Mouse (Mus musculus) midbrain, postnatal 0 days (tissue): ENCODE data around the gene Ltb4r2. TPM values are rescaled to one million over a fixed set of nuclear protein-coding genes. Genes with fewer than 3 reads are reported as not detected.
"Not testable (repeated sequence)": the region's sequence is repeated elsewhere in the genome, so short reads cannot be mapped to it uniquely, and the experiment has no call there.

Experiments used
- ATAC-seq: fragments of 200-750 bp; cut with Nextera tagmentation; 2 replicates; pipeline ENCODE4 v1.8.0; 2017; ENCODE audit warnings: moderate number of reproducible peaks, mild to moderate bottlenecking, moderate TSS enrichment, moderate library complexity; ENCODE audit not compliant: low FRiP score
- DNase-seq: peaks from one replicate; pipeline ENCODE4 v3.0.0-alpha.2; 2015; ENCODE audit warnings: low spot score
- H3K27ac ChIP-seq: fragments of 300-500 bp; sonication (generic); 2 replicates; pipeline ENCODE4 v1.5.1; 2014; ENCODE audit warnings: low read depth, mild to moderate bottlenecking, low read length, mixed read lengths
- H3K27me3 ChIP-seq: fragments of 300-500 bp; sonication (generic); 2 replicates; pipeline ENCODE4 v1.6.1; 2014; ENCODE audit warnings: low read length, control low read depth, mixed read lengths; ENCODE audit not compliant: insufficient read depth
- H3K36me3 ChIP-seq: fragments of 300-500 bp; sonication (generic); 2 replicates; pipeline ENCODE4 v1.6.1; 2014; ENCODE audit warnings: low read length, control low read depth, mixed read lengths; ENCODE audit not compliant: insufficient read depth
- H3K4me1 ChIP-seq: fragments of 300-500 bp; sonication (generic); 2 replicates; pipeline ENCODE4 v1.6.1; 2014; ENCODE audit warnings: mild to moderate bottlenecking, control low read depth, antibody characterized with exemption, low read length, mixed read lengths; ENCODE audit not compliant: insufficient read depth
- H3K4me2 ChIP-seq: fragments of 300-500 bp; sonication (generic); 2 replicates; pipeline ENCODE4 v1.6.1; 2014; ENCODE audit warnings: low read depth, mild to moderate bottlenecking, low read length, mixed read lengths; ENCODE audit not compliant: poor library complexity, severe bottlenecking
- H3K4me3 ChIP-seq: fragments of 300-500 bp; sonication (generic); 2 replicates; pipeline ENCODE4 v1.5.1; 2014; ENCODE audit warnings: low read depth, mild to moderate bottlenecking, low read length, moderate library complexity
- H3K9ac ChIP-seq: fragments of 300-500 bp; sonication (generic); replicated peaks from 2 replicates; pipeline ENCODE4 v1.6.1; 2014; ENCODE audit warnings: mild to moderate bottlenecking, low read length, moderate library complexity, mixed read lengths; ENCODE audit not compliant: poor library complexity, severe bottlenecking
- H3K9me3 ChIP-seq: fragments of 300-500 bp; sonication (generic); 2 replicates; pipeline ENCODE4 v1.6.1; 2016; ENCODE audit warnings: low read length, control low read depth
- CTCF ChIP-seq: IDR thresholded peaks from 2 replicates; pipeline ENCODE4 v1.5.1; 2016; ENCODE audit warnings: antibody characterized with exemption, mild to moderate bottlenecking
- WGBS: fragments of 180-500 bp; shearing (Covaris S2); extraction: QIAGEN DNeasy Blood & Tissue Kit; methylation state at CpG from one replicate; pipeline ENCODE4 v1.1.7; 2014; 5-methylcytosine and 5-hydroxymethylcytosine counted together
- polyA plus RNA-seq: library from polyadenylated mRNA; unstranded; fragments of >200 nt; fragmentation: Nextera tagmentation; extraction: Ambion mirVana; gene quantifications from 2 replicates; pipeline ENCODE4 v1.2.1, GENCODE M21; 2015
- total RNA-seq: library from RNA; depleted of rRNA; stranded (reverse); fragments of >200 nt; gene quantifications from 2 replicates; pipeline ENCODE4 v1.2.3, GENCODE M21; 2014

Ltb4r2 gene
- total and polyA plus RNA-seq, 2 experiments from 2014 or later = 0.38 to 0.60 TPM

- not testable (repeated sequence) for H3K36me3 ChIP-seq, H3K27ac ChIP-seq, ATAC-seq, H3K4me3 ChIP-seq, H3K4me1 ChIP-seq, H3K9ac ChIP-seq, H3K9me3 ChIP-seq
- 0% methylated on average over 6 of the region's 6 CpGs for WGBS
- peak; percentile 81 for TF ChIP-seq CTCF
- H3K4me2 ChIP-seq = 0 out of 2 replicates have a peak overlapping the region, but pooled peaks have one; percentile 6
- peak; percentile 76 for DNase-seq
- peaks cover 15% of the 10 kb centered on the region; the same call in 1 of the 2 replicates for H3K27me3 ChIP-seq
Measured at GRCm38 (mm10) chr14:55760156-55760555, 1.1 kb upstream of the Ltb4r2 start.

- peak; percentile 74 for ATAC-seq
- Histone ChIP-seq H3K4me2 (peak overlapping the region; percentile 58), H3K36me3 (no peaks in the 10 kb centered on the region), H3K9ac (peak overlapping the region; percentile 77), H3K27ac (peak overlapping the region; percentile 71), H3K4me1 (peaks cover 10% of the 10 kb centered on the region; the same call in 1 of the 2 replicates), H3K9me3 (no peaks in the 10 kb centered on the region), H3K4me3 (peak overlapping the region; percentile 44), H3K27me3 (peaks cover 15% of the 10 kb centered on the region; the same call in 1 of the 2 replicates)
- DNase-seq = peak; percentile 44
- peak; percentile 54 for TF ChIP-seq CTCF
- under 1% methylated on average over 74 of the region's 77 CpGs for WGBS
Measured at GRCm38 (mm10) chr14:55762001-55762821, 983 bp downstream of the Ltb4r2 start.

- Histone ChIP-seq H3K36me3 (no peaks in the 10 kb centered on the region), H3K9me3 (no peaks in the 10 kb centered on the region), H3K4me3 (no peak overlapping the region), H3K27ac (0 out of 2 replicates have a peak overlapping the region, but pooled peaks have one; percentile 71), H3K4me1 (peaks cover 10% of the 10 kb centered on the region; the same call in 1 of the 2 replicates), H3K9ac (0 out of 2 replicates have a peak overlapping the region, but pooled peaks have one; percentile 77), H3K27me3 (peaks cover 15% of the 10 kb centered on the region; the same call in 1 of the 2 replicates), H3K4me2 (no peak overlapping the region; the same call in 1 of the 2 replicates)
- no peak for ATAC-seq
- no peak for TF ChIP-seq CTCF
- DNase-seq = no peak
- WGBS = 62% methylated on average over 7 of the region's 7 CpGs
Measured at GRCm38 (mm10) chr14:55763166-55763565, 1.9 kb downstream of the Ltb4r2 start.

- no peak for TF ChIP-seq CTCF
- no peak for DNase-seq
- Histone ChIP-seq H3K36me3 (no peaks in the 10 kb centered on the region), H3K4me1 (peaks cover 10% of the 10 kb centered on the region; the same call in 1 of the 2 replicates), H3K27me3 (peaks cover 15% of the 10 kb centered on the region; the same call in 1 of the 2 replicates), H3K9ac (no peak within 1 kb of the TSS), H3K4me2 (no peak within 1 kb of the TSS), H3K4me3 (no peak within 1 kb of the TSS), H3K27ac (no peak within 1 kb of the TSS), H3K9me3 (no peaks in the 10 kb centered on the region)
- WGBS = 72% methylated on average over 4 of the region's 4 CpGs
- ATAC-seq = no peak
Measured at GRCm38 (mm10) chr14:55765696-55766095, 4.5 kb downstream of the Ltb4r2 start, which contains the start of gene Ltb4r1. TSS of gene Ltb4r1 (plus strand) at chr14:55765962.

GRCm38 (mm10) chr14:55767519-55768414 lies 6.5 kb downstream of the Ltb4r2 start:
- peak; percentile 73 for TF ChIP-seq CTCF
- H3K4me3 ChIP-seq = peak overlapping the region; percentile 35
- H3K27me3 ChIP-seq = peaks cover 10% of the 10 kb centered on the region; the same call in 1 of the 2 replicates
- H3K27ac ChIP-seq = no peak overlapping the region
- H3K4me1 ChIP-seq = 0 out of 2 replicates have a peak, but pooled peaks cover 2% of the 10 kb centered on the region
- 12% methylated on average over 52 of the region's 52 CpGs for WGBS
- H3K4me2 ChIP-seq = peak overlapping the region; percentile 73
- peak; percentile 55 for DNase-seq
- H3K9me3 ChIP-seq = no peaks in the 10 kb centered on the region
- ATAC-seq = peak; percentile 67
- no peaks in the 10 kb centered on the region for H3K36me3 ChIP-seq
- peak overlapping the region; percentile 51 for H3K9ac ChIP-seq
